Mouse (Mus musculus) retina, postnatal 7 days (tissue): ENCODE data around the gene Hoxd9.

Experiments
- DNase-seq: peaks from one replicate; pipeline ENCODE4 v3.0.0-alpha.2; 2012; ENCODE audit warnings: low read depth, low spot score

Hoxd9 gene

DNA sequence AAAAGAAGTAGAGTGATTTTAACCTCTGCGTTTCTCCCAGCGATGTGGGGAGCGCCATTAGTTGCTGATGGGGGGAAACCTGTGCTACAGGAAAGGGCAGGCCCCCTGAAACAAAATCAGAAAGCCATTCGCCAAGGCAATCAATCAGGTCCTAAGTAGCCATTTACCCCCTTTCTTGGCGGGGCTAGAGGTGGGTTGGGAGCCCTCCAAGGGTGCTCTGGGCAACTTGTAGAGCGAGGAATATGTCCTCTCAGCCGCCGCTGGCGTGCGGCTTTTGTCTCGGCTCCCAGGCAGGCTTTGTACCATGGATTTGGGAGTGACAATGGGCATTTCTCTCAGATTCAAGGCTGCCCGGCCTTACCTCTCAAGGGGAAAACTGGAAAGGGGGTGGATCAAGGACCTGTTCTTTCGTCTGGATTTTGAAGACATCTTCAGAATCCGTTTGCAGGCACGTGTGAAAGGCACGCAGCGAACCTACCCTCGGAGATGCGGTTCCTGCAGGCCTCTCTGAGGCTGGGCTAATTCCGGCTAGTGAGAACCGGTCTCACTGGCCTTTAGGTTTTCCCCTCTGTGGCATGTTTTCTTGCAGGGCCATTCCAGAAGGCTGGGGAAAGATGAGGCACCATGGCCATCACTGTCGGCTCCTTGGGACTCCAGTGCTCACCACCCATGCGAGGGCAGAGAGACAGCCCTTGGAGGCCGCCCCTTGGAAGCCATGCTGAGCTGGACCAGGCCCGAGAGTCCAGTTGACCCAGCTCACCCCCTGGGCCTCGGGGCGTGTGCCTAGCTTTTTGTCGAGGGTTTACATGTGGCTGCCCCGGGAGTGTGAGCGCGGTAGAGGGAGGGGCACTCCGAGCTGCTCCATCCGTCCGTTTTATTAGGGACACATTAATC, 838 bp upstream of the Hoxd9 start:
- no peak for DNase-seq

- DNase-seq = no peak
Observed at GRCm38 (mm10) chr2:74698201-74699052, 900 bp downstream of the Hoxd9 start.

GRCm38 (mm10) chr2:74699053-74699430, 1.5 kb downstream of the Hoxd9 start:
- DNase-seq = no peak

DNA sequence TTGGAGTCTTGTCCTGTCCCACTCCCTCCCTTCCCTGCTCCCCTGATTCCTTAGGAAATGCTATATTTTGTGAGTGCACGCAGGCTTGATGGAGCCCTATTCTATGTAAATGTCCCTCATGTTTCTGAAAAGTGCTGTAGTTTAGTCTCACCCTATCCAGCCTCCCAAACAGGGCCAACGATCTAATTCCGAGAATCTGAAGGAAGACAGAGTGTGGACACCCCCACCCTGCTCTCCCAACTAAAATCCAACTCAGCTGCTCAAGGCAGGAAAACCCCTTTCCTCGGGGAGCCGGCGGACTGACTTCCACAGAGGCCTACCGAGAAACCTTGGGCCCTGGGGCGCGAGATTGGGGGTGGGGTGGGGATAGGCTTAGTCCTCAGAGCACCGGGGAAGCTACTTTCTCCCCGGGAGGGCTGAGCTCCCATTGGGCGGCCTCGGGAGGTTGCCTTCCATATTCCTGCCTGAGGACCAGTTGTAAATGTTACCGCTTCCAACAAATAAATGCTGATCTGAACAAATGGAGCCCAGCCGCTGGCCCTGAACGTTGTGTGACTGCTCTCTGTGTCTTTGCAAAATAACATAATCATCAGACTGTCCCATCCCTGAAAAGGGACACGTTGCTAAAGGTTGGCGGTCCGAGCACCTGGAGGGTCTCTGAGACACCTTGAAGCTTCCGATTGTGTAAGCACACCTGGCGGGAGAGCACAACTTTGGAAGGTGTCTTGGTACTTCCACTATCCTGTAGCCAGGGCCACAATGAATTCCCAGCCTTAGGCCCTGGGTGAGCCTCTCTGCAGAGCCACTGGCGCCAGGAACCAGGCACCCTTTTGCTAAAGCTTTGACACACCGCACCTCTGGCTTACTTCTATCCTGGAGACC, 2.4 kb downstream of the Hoxd9 start:
- DNase-seq = no peak

GRCm38 (mm10) chr2:74700546-74701112, 3.1 kb downstream of the Hoxd9 start:
- DNase-seq = no peak

DNA sequence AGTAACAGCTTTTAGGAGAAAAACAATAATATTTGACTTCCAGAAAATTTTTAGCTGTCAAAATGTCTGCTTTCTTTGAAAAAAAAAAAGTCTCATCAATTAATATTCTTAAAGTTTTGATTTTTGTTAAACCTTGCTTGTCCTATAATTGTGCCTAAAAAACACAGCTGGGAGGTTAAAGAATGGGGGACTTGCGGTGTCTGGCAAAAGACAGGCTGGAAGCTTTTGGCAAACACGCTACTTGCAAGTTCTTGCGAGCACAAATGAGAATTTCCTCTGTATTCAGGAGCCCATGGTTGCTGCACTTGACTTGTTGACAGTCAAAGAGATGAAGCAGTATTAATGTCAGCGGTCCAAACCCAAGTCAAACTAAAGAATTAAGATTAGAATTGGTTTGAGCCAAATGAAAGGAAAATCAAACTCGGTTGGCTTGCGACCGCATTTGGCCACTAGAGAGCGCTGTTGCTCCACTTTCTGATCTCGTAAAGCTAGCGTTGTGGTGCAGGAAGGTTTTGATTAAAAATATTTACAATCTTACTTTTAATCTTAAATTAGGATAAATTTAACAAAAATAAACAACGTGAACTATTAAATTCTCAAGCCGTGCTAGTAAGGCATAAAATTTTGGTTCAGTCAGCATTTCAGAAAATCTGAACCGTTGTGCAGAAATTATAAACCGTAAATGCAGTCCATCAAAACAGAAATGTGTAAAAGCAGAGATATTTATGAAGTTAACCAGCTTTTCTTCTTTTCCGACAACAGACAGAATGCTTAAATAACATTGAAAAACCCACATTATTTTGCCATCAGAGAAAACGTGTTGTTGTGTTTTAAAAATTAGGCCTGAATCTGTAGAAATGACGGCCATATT, 4.7 kb downstream of the Hoxd9 start:
- DNase-seq = peak; percentile 65

DNA sequence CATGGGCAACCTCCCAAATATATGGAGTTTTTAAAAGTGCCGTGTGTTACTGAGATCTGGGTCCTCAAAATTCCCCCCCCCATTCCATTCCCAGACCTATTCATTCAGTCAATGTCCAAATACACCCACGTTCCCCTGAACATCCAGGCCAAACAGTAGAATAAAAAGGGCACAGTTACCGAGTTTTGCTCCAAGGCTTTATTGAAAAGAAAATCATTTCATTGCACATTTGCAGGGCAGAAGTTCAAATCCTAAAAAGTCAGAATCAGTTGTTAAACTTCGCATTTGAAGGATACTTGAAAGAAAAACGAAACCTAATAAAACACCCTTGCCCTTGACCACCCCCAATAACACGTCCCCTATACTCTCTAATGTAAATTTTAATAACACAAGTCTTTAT, 5.3 kb downstream of the Hoxd9 start:
- no peak for DNase-seq

GRCm38 (mm10) chr2:74703317-74703716, 5.8 kb downstream of the Hoxd9 start:
- DNase-seq = no peak

- no peak for DNase-seq
Observed at GRCm38 (mm10) chr2:74703720-74704392, 6.3 kb downstream of the Hoxd9 start.

GRCm38 (mm10) chr2:74704393-74704998, 7.0 kb downstream of the Hoxd9 start, which contains the start of gene Hoxd8:
Gene Hoxd8 (plus strand): TSS chr2:74704615.
- DNase-seq = no peak

GRCm38 (mm10) chr2:74704999-74705466, 7.5 kb downstream of the Hoxd9 start:
- no peak for DNase-seq

- DNase-seq = no peak
Observed at GRCm38 (mm10) chr2:74705467-74706089, 8.1 kb downstream of the Hoxd9 start.

DNA sequence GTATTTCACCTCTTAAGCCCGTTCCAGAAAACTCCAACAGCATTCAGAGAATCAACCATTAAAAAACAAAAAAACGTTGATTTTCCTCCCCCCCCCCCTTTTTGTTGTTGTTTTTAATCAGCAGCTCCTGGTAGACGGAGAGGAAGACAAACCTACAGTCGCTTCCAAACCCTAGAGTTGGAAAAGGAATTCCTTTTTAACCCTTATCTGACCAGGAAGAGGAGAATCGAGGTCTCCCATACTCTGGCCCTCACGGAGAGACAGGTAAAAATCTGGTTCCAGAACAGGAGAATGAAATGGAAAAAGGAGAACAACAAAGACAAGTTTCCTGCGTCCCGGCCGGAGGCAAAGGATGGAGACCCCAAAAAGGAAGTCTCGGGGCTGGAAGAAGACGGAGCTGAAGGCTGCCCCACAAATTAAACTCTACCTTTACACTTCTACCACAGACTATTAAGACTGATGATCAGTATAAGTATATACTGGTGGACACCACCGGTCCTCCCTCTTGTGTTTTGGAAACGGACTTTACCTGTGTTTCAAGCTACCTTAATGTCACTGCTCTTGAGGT, 8.9 kb downstream of the Hoxd9 start:
- no peak for DNase-seq

DNA sequence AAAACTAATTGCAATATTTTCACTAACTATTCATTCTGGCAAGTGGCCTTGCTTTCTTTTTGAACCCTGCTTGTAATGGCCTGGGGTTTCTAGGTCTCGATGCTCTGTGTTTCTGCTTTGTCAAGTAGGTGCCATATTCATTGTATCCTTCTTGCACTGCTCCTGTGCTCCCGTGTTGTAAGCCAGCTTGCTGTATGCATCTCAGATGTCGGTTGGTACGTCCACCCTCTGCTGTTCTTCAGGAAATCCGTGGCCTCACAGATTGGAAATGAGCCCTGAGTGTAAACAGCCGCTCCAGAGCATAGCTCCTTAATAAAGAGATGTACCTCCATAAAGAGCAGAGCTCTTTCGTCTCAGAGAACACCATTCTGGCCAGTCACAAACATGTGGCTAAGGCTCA, 10.1 kb downstream of the Hoxd9 start:
- DNase-seq = no peak

DNA sequence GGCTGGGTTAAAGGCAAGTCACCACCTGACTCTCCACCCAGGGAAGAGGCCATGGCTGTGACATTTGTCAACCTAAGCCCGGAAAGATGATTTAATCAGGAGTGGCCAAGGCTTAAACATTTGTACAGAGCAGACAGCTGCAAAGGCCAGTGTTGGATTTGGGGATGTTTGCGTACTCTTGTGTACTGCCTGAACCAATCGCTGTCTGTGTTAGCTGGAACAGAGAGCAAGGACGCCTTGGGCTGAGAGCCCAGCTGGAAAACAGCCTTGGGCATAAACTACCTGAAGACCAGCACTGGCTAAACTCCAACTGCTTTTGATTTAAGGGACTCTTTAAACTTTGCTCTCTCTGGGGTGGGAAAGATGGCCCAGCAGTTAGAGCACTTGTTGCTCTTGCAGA, 11.1 kb downstream of the Hoxd9 start:
- DNase-seq = no peak

GRCm38 (mm10) chr2:74709465-74710419, 12.2 kb downstream of the Hoxd9 start:
- DNase-seq = no peak

GRCm38 (mm10) chr2:74710929-74711543, 13.5 kb downstream of the Hoxd9 start:
- no peak for DNase-seq
